Mouse (Mus musculus) hindbrain, embryonic 13.5 days (tissue): Measurements from ENCODE around the gene Stat5a. TPM values are rescaled to one million over a fixed set of nuclear protein-coding genes. Genes with fewer than 3 reads are reported as not detected.
A peak's percentile ranks its signal among the peaks of the same experiment; 100 is the strongest.

Source experiments
- ATAC-seq: fragments of 200-750 bp; cut with Nextera tagmentation; 2 replicates; pipeline ENCODE4 v1.8.0; 2017; ENCODE audit warnings: moderate TSS enrichment; ENCODE audit not compliant: low FRiP score
- H3K27ac ChIP-seq: fragments of 300-500 bp; sonication (generic); 2 replicates; pipeline ENCODE4 v1.5.1; 2015; ENCODE audit warnings: inconsistent platforms, mild to moderate bottlenecking, moderate library complexity
- H3K27me3 ChIP-seq: fragments of 300-500 bp; sonication (generic); 2 replicates; pipeline ENCODE4 v1.6.1; 2015; ENCODE audit warnings: mild to moderate bottlenecking, inconsistent platforms
- H3K36me3 ChIP-seq: fragments of 300-500 bp; sonication (generic); 2 replicates; pipeline ENCODE4 v1.6.1; 2015; ENCODE audit warnings: mild to moderate bottlenecking, inconsistent platforms
- H3K4me1 ChIP-seq: fragments of 300-500 bp; sonication (generic); replicated peaks from 2 replicates; pipeline ENCODE4 v1.6.1; 2015; ENCODE audit warnings: inconsistent platforms
- H3K4me2 ChIP-seq: fragments of 300-500 bp; sonication (generic); 2 replicates; pipeline ENCODE4 v1.6.1; 2015; ENCODE audit warnings: inconsistent platforms, mild to moderate bottlenecking, moderate library complexity
- H3K4me3 ChIP-seq: fragments of 300-500 bp; sonication (generic); 2 replicates; pipeline ENCODE4 v1.5.1; 2015; ENCODE audit warnings: mild to moderate bottlenecking, inconsistent platforms
- H3K9ac ChIP-seq: fragments of 300-500 bp; sonication (generic); 2 replicates; pipeline ENCODE4 v1.6.1; 2015; ENCODE audit warnings: mild to moderate bottlenecking, inconsistent platforms
- H3K9me3 ChIP-seq: fragments of 300-500 bp; sonication (generic); 2 replicates; pipeline ENCODE4 v1.6.1; 2016; ENCODE audit warnings: inconsistent platforms
- WGBS: fragments of 180-500 bp; shearing (Covaris S2); methylation state at CpG from one replicate; pipeline ENCODE4 v1.1.7; 2015; 5-methylcytosine and 5-hydroxymethylcytosine counted together
- polyA plus RNA-seq: library from polyadenylated mRNA; unstranded; fragments of >200 nt; fragmentation: Nextera tagmentation; extraction: Ambion mirVana; gene quantifications from 2 replicates; pipeline ENCODE4 v1.2.1, GENCODE M21; 2015

The Stat5a gene
- polyA plus RNA-seq, 1 experiment from 2014 or later = 2.1 TPM

DNA sequence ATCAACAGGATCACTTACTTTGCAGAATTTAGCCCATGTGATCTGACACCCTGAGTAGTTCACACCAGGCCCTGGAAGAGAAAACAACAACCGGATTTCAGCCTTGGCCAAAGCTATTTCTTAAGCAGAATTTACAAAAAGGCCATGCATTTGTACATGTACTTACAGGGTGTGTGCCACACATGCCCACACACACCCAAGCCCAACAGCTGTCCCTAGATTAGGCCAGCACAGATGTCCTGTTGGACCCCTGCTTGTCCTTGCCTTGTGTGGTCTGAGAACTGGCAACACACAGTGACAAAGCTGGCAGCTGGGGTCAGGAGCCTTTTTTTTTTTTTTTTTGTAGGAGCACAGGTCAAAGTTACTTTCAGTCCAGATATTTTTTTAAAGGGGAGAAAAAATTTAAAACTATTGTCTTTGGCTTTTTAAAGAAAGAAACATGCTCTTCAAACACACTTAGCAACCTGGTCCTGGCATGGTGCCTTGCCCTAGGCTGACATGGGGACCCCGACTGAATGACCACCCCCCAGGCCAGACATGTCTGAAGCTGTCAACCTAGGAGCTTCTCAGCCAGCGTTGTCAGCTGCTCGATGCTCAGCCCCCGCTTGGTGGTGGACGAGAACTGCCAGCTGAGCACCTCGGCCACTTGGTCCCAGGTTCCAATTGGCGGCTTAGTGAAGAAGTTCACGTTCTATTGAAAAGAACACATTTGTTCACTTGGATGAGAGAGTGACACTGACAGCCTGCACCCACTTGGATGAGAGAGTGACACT is 35.2 kb downstream of the Stat5a start:
- H3K36me3 ChIP-seq = peaks cover 51% of the 10 kb centered on the region
- no peak overlapping the region for H3K27ac ChIP-seq
- H3K9me3 ChIP-seq = no peaks in the 10 kb centered on the region
- no peak for ATAC-seq
- peaks cover 16% of the 10 kb centered on the region for H3K4me1 ChIP-seq
- H3K9ac ChIP-seq = no peak overlapping the region
- no peak overlapping the region for H3K4me2 ChIP-seq
- no peaks in the 10 kb centered on the region for H3K27me3 ChIP-seq
- no peak overlapping the region for H3K4me3 ChIP-seq
- 65% methylated on average over 9 of the region's 9 CpGs for WGBS

DNA sequence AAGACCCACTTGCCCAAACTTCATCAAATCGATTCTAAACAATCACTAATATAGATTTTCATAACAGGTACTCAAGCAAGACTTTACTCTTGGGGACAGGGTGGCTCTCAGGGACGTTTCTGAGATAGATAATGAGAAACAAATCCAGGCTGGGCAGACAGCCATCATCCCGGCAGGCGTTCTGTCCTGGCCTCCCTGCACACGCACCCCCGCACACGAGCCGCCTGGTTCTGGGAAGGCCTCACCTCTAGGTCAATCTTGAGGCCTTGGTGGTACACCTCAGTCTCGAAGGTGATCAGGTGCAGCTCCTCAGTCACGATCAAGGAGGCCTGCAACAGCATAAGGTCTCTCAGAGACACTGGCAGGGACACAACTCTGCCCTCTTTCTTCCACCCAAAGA is 36.9 kb downstream of the Stat5a start:
- H3K4me1 ChIP-seq = peaks cover 16% of the 10 kb centered on the region
- H3K9ac ChIP-seq = no peak overlapping the region
- peaks cover 41% of the 10 kb centered on the region for H3K36me3 ChIP-seq
- H3K27me3 ChIP-seq = no peaks in the 10 kb centered on the region
- H3K27ac ChIP-seq = no peak overlapping the region
- no peak overlapping the region for H3K4me2 ChIP-seq
- peaks cover under 1% of the 10 kb centered on the region; the same call in 1 of the 2 replicates for H3K9me3 ChIP-seq
- no peak overlapping the region for H3K4me3 ChIP-seq
- WGBS = 71% methylated on average over 10 of the region's 10 CpGs
- ATAC-seq = no peak

DNA sequence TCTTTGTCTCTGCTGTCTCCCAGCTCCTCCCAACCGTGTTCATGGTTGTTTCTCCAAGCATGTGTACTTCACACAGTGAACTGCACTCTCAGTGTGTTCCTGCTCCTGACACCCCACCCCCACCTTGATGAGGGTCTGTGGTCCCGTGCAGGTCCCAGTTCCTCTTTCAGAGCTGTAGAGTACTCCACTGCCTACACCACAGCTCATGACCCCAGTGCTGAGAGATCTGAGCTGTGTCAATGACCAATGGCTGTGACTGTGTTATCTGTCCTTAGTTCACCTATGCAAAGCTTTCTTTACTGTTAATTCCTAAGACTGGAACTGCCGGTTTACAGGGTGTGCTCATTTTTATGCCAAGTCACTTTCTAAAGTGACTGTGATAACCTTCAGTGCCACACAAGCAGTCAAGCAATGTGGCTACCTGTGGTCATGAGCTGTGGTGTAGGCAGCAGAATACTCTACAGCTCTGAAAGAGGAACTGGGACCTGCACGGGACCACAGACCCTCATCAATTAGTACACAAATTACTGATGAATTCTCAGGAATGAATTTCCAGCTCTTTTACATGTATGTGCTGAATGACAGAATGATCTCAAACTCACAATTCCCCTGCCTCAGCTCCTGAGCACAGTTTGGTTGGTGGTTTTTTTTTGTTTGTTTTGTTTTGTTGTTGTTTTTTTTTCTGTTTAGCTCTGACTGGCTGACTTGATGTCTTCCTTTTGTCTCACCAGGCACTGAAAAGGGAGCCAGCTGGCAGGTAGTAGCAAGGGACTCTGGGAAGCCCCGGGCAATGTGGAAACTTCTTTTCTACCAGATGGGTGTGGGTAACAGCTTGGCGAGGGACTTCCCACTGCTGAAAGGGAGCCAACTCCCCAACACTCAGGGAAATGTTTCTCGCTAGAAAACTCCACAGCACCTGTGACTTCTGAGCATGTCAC is 38.4 kb downstream of the Stat5a start:
- peaks cover 16% of the 10 kb centered on the region for H3K4me1 ChIP-seq
- H3K9ac ChIP-seq = no peak overlapping the region
- ATAC-seq = no peak
- H3K27me3 ChIP-seq = no peaks in the 10 kb centered on the region
- no peak overlapping the region for H3K4me3 ChIP-seq
- H3K9me3 ChIP-seq = peaks cover 5% of the 10 kb centered on the region; the same call in 1 of the 2 replicates
- no peak overlapping the region for H3K4me2 ChIP-seq
- H3K36me3 ChIP-seq = peaks cover 51% of the 10 kb centered on the region
- WGBS = 66% methylated on average over 7 of the region's 7 CpGs
- peak overlapping the region; percentile 67 for H3K27ac ChIP-seq

DNA sequence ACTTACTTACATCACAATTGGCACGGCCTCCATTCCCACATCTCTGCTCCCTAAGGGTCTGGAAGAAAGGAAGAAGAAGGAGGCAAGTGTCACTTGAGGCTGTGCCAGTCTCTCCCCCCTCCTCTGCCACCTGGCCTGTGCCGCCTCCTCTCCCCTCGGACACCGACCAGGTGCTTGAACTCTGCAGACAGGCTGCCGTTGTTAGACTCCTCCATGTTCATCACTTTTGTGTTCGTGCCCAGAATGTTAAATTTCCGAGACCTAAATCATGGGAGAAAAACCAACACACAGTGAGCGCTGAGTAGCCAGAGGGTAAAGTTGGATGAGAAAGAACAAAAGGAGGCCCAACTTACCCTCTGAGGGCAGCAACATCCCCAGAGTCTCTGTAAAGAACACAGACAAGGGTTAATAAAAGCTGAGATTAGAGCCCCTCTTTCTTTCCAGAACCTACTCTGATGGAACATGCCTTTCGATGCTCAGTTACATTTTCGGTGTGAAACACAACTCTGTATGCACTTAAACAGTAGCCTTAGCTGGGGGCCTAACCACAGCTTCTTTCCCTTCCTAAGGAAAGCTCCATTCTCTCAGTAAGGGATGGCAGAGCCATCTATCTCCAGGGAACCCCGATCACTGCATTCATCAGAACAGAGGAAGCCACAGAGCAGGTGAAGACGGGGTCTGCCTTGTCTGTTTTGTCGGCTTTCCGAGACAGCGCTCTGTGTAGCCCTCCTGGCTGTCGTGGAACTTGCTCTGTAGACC is 39.5 kb downstream of the Stat5a start:
- peaks cover 15% of the 10 kb centered on the region for H3K4me1 ChIP-seq
- 62% methylated on average over 16 of the region's 16 CpGs for WGBS
- H3K9me3 ChIP-seq = peaks cover 5% of the 10 kb centered on the region; the same call in 1 of the 2 replicates
- H3K9ac ChIP-seq = no peak overlapping the region
- peaks cover 52% of the 10 kb centered on the region for H3K36me3 ChIP-seq
- no peaks in the 10 kb centered on the region for H3K27me3 ChIP-seq
- H3K27ac ChIP-seq = peak overlapping the region; percentile 50
- ATAC-seq = no peak
- H3K4me3 ChIP-seq = no peak overlapping the region
- H3K4me2 ChIP-seq = no peak overlapping the region

DNA sequence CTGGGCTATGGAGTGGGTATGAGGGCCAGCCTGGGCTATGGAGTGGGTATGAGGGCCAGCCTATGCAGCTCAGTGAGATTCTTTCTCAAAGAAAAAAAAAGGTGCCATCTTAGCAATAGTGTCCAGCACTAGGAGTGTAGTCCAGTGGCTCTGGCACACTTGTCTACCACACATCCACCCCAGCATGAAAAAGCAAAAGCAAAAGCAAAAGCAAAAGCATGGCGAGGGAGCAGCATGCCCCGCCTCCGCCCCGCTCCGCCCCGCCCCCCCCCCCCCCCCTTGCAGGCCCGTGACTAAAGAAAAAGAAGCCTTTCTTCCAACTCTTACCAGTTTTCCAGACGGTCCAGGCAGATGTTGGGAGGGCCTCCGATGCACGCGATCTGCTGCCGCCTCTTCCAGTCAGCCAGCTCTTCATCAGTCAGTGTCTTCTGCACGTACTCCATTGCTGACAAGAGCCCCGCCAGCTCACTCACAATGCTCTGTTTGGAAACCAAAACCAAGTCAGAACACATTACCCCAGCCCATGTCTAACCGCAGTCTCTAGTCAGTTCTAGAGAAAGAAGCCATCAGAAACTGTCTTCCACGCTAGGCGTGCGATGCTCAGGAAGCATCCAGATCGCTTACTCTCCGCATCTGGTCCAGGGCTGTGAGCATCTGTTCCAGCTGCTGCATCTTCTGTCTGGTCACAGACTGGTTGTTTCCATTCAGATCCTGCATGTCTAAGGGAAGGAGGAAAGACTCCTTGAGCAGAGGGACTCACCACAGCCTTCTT is 45.6 kb downstream of the Stat5a start:
- Histone ChIP-seq H3K9me3 (peaks cover 5% of the 10 kb centered on the region; the same call in 1 of the 2 replicates), H3K36me3 (peaks cover 75% of the 10 kb centered on the region), H3K4me3 (no peak overlapping the region), H3K4me1 (no peaks in the 10 kb centered on the region), H3K27ac (no peak overlapping the region), H3K27me3 (no peaks in the 10 kb centered on the region), H3K4me2 (no peak overlapping the region), H3K9ac (no peak overlapping the region)
- ATAC-seq = no peak
- WGBS = 71% methylated on average over 18 of the region's 20 CpGs

DNA sequence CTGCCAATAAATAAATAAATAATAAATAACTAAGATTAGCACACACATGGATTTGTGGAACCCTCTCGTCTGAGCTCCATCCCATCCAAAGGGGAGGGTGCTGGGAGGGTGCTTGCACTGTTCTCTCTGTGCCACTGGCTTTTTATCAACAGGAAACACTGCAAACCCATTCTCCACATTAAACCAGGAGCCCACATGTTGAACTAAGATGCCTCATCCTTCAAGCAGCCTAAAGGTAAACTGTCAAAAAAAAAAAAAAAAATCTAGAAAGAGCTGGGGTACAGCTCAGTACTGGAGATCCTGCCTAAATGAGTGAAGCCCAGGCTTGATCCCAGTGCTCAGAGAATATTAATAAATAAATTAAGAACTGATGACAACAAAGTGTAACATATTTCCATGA is 46.8 kb downstream of the Stat5a start:
- Histone ChIP-seq H3K4me3 (no peak overlapping the region), H3K9ac (no peak overlapping the region), H3K27me3 (no peaks in the 10 kb centered on the region), H3K27ac (no peak overlapping the region), H3K9me3 (peaks cover 5% of the 10 kb centered on the region; the same call in 1 of the 2 replicates), H3K4me2 (no peak overlapping the region), H3K36me3 (peaks cover 80% of the 10 kb centered on the region), H3K4me1 (no peaks in the 10 kb centered on the region)
- no peak for ATAC-seq
- 76% methylated on average over 1 of the region's 1 CpGs for WGBS

DNA sequence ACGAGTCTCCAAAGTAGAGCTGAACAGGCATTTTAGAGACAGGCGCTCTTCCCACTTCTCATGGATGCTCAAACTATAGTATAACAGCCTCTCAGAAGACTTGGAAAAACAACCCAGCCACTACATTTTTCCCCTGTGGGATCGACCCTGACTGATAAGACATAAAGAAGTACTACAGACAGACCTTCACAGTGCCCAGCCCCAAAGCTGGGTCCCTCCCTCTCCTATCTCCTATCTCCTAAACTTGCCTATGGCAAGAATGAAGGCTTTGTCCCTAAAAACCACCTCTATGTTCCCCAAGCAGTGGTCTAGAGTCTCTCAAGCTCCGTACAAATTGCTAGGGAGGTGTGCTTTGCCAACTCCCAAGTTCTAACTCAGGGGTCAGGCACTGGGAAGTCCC is 47.7 kb downstream of the Stat5a start:
- Histone ChIP-seq H3K36me3 (peaks cover 72% of the 10 kb centered on the region), H3K9ac (no peak overlapping the region), H3K4me1 (no peaks in the 10 kb centered on the region), H3K4me3 (no peak overlapping the region), H3K4me2 (no peak overlapping the region), H3K27me3 (no peaks in the 10 kb centered on the region), H3K9me3 (no peaks in the 10 kb centered on the region), H3K27ac (no peak overlapping the region)
- no peak for ATAC-seq
- WGBS = 91% methylated on average over 4 of the region's 4 CpGs

DNA sequence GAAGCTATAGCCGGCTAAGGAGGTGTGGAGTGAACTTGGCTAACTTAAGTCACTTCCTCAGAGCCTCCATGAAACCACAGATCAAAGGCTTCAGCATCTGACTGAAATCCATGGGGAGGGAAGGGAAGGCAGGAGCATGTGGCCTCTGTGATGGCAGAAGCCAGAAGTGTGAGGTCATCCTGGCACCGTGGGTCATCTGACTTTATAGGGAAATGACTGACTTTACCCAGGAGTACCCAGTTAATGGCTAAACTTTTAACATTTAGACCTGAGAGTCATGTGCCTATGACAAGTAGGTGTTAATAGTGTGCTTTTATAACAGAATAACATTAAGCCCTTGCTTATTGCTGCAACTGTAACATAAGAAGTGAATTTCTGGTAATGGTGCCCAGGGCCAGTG is 49.0 kb downstream of the Stat5a start:
- no peak overlapping the region for H3K4me2 ChIP-seq
- H3K4me3 ChIP-seq = no peak overlapping the region
- no peaks in the 10 kb centered on the region for H3K9me3 ChIP-seq
- H3K36me3 ChIP-seq = peaks cover 61% of the 10 kb centered on the region
- H3K27ac ChIP-seq = no peak overlapping the region
- 90% methylated on average over 2 of the region's 2 CpGs for WGBS
- H3K9ac ChIP-seq = no peak overlapping the region
- H3K4me1 ChIP-seq = no peaks in the 10 kb centered on the region
- no peaks in the 10 kb centered on the region for H3K27me3 ChIP-seq
- no peak for ATAC-seq

DNA sequence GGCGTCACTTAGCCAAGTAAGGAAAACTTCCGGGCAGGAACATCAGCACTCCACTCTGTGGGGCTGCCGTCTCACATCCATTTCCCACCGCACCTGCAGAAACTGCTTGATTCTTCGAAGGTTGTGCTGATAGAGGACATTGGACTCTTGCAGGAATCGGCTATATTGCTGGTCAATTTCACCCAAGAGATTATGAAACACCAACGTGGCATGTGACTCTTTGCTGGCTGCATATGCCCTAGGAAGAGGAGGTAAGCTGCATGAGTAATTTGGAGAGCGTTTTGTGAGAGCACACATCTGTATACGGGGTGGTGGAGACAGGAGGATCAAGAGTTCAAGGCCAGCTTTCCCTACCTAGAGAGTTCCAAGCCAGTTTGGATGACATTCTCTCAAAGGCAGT is 49.4 kb downstream of the Stat5a start:
- ATAC-seq = no peak
- no peak overlapping the region for H3K4me3 ChIP-seq
- peaks cover 56% of the 10 kb centered on the region for H3K36me3 ChIP-seq
- WGBS = 86% methylated on average over 9 of the region's 9 CpGs
- no peak overlapping the region for H3K4me2 ChIP-seq
- no peaks in the 10 kb centered on the region for H3K4me1 ChIP-seq
- H3K9me3 ChIP-seq = no peaks in the 10 kb centered on the region
- no peak overlapping the region for H3K27ac ChIP-seq
- no peaks in the 10 kb centered on the region for H3K27me3 ChIP-seq
- no peak overlapping the region for H3K9ac ChIP-seq

DNA sequence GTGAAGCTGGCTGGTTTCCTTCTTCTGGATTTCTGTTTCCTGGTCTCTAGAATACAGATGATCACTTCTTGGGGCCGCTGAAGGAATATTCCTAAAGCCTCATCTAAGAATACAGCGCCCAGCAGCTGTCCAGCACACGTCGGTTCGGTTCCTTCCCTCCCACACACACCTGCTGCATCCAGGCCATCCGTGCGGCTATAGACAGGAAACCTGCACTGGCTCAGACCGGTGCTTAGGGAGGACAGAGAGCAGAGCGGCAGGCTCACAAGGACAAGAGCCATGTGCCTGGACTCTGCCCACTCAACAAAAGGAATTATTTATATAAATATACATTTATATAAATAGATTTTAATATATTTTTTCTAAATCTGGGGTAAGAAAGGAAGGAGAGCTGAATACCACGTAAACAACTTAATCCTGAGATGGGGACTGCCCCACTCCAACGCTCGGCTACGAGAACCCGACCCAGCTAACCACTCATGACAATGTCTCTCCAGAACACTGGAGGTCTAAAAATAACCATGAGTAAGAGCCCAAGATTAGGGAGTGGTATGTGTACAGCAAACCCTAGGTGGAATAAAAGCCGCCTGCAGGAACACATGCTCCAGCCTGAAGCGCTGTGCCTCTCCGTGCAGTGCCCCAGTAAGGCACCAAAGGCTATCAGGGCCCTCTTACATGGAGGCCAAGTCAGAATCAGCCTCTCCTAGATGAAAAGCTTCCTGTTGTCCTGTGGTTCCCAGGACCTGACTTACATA is 53.4 kb downstream of the Stat5a start:
- Histone ChIP-seq H3K27me3 (no peaks in the 10 kb centered on the region), H3K4me2 (no peak overlapping the region)
- WGBS = 93% methylated on average over 17 of the region's 17 CpGs

DNA sequence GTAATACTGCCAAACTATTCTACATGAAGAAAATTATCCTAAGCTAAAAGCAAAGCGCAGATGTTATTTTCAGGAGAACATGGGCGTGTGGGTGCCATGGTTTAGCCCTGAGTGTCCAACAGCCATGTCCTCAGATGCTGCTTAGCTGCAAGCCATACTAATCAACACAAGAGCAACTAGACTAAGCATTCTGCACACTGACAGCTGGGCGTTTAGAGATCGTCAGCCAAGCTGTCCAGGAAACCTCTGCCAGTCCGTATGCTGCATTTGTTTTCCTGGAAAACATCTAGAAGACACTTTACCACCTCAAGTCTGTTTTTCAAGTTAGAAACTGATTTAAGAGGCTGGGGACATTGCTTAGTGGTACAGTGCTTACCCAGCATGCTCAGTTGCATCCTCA is 55.3 kb downstream of the Stat5a start:
- ATAC-seq = no peak
- no peak overlapping the region for H3K4me3 ChIP-seq
- no peaks in the 10 kb centered on the region for H3K9me3 ChIP-seq
- peaks cover 15% of the 10 kb centered on the region for H3K36me3 ChIP-seq
- 89% methylated on average over 5 of the region's 5 CpGs for WGBS
- H3K9ac ChIP-seq = no peak overlapping the region
- no peak overlapping the region for H3K4me2 ChIP-seq
- no peaks in the 10 kb centered on the region for H3K27me3 ChIP-seq
- no peak overlapping the region for H3K27ac ChIP-seq
- no peaks in the 10 kb centered on the region for H3K4me1 ChIP-seq

More for the DNA sequence above, 53.4 kb downstream of the Stat5a start:
- H3K4me1 ChIP-seq = no peaks in the 10 kb centered on the region
- H3K9me3 ChIP-seq = no peaks in the 10 kb centered on the region
- H3K36me3 ChIP-seq = peaks cover 21% of the 10 kb centered on the region
- H3K9ac ChIP-seq = no peak overlapping the region
- no peak overlapping the region for H3K27ac ChIP-seq
- no peak for ATAC-seq
- H3K4me3 ChIP-seq = no peak overlapping the region
